Mouse (Mus musculus): ENCODE data around the gene Kars.

DNA sequence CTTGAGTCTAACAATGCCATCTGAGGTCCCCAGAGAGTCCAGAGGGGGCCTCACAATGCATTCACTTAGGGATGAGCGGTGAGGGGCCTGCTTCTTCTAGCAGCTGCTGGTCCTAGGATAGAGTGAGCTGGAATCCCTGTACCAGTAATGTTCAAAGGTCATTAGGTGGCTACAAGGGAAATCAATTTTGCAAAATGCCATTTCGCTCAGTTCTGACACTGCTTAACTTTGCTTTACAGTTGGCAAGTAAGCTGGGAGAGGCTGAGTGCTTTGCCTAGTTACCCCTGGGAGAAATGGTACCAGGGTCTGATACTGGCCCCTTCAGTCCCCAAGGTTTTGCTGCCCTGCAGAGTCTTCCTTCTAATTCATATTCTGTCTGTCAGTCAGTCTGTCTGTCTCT is 35.4 kb downstream of the Kars start:
- TF ChIP-seq GATA1 (IDR thresholded peaks at IDR 0.05; ENCODE audit: borderline replicate concordance, low read length) (no peak), FLI1 (IDR thresholded peaks at IDR 0.05; ENCODE audit: low read length) (no peak)
